Mouse (Mus musculus): ENCODE measurements around the gene Wdr25.

Wdr25 gene

DNA sequence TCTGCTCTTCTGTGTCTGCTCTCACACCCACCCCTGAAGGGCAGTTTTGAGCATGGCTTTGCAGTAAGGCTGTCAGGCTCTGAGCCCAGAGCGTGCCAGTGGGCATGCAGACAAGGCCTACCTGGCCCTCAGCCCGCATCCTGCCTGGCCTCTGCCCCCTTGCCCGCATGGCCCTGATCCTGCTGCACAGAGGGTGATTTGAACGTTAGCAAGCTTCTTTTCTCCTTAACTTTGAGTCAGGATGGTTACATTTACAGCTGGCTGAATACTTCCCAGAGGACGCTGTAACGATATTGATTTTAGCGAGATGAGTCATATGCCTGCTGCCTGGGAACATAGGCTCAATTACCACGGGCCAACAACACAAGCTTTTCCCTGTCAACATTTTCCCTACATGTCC is 91.0 kb downstream of the Wdr25 start:
- DNase-seq (ENCODE audit: low read depth, low spot score) = no peak

DNA sequence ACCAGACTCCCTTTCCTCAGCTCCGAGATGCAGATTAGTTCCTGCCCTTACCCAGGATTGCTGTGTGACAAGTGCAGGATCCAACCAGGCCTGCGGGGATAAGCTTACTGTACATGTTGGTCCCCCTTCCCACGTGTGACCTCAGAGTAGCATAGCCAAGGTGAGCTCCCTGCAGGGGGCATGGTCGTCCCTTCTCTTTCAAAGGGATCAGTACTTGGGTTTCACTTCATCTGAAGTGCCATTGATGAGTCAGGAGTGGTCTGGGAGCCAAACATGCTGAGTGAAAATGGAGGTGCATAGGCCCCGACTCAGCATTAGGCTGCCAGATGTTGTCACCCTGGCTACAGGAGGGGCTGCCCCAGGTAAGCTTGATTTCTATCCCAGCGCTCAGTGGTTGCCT is 91.6 kb downstream of the Wdr25 start:
- DNase-seq (ENCODE audit: low read depth, low spot score) = no peak

DNA sequence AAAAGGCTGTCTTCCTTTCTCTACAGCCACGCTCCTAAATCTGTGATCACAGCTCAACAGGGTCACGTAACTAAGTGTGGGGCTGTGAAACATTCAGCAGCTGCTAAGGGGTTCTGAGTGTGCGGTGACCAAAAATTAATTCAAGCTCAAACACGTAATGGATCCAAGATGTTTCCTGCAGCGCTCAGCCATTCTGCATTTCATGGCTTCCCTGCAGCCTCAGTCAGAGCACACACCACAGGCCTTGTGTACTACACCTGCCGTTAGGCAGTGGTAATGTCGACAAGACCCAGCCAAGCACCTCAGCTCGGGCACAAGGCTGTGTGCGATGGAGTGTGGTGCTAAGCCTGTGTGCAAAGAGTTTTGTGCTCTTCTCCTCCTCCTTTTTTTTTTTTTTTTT is 94.0 kb downstream of the Wdr25 start:
- no peak for DNase-seq (ENCODE audit: low read depth, low spot score)

DNA sequence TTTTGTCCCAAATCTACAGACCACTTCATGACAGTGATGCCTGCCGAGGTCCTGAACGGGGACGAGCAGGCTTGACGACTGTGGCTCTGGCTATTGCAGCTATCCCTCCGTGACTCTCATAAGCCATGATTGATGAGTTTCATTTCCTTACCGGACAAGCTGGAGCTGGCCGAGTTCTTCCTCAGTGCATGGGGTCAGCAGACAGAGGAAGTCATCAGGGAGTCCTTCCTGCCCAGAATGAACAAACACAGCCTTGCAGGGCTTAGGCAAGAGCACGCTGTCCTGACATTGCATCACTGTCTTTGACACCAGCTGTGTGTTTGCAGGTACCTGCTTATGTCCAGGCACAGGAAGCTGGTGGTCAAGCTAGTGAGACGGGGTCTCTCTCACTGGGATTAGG is 97.0 kb downstream of the Wdr25 start:
- DNase-seq (ENCODE audit: low read depth, low spot score) = no peak

DNA sequence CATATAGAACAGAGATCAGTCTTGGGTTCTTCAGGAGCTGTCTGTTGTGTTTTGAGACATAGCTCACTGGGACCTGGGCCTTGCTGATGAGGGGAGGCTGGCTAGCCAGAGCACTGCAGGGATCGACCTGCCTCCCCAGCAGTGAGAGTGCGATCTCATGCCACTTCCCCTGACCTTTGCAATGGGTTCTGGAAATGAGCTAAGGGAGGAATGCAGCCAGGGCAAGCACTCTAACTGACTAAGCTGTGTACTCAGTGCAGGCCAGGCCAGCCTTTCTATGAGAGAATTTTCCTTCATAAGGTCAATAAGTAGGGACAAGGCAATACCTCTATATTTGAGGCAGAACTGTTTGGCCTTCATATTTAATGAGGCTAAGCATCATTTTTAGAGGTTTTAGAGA is 99.6 kb downstream of the Wdr25 start:
- no peak for DNase-seq (ENCODE audit: low read depth, low spot score)

DNA sequence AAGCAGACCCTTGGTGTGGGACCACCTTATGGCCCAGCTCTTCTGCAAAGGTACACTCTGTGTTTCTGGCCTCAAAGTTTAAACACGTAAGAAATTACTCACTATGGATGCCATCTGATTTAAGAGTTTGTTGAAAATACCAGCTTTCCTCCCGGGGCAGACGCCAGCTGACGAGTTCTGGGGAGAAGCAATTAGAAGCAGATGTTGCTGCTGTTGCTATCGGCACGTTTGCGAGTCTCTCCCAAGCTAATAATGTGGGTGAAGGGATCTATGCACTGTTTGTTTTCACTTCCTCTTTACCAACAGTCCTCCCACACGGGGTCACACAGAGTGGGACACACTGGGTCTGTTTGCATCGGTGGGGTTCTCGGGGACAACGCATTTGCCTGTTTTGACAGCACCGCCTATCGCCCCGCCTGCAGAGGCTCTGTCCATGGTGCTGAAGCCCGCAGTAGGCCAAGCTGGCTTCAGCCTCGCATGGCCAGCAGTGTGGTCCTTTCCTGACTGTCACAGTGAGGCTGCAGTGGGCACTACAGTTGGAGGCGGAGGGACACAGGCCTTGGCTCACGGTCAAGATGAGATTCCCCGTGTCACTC is 101.1 kb downstream of the Wdr25 start:
- peak; percentile 82 for DNase-seq (ENCODE audit: low read depth, low spot score)

DNA sequence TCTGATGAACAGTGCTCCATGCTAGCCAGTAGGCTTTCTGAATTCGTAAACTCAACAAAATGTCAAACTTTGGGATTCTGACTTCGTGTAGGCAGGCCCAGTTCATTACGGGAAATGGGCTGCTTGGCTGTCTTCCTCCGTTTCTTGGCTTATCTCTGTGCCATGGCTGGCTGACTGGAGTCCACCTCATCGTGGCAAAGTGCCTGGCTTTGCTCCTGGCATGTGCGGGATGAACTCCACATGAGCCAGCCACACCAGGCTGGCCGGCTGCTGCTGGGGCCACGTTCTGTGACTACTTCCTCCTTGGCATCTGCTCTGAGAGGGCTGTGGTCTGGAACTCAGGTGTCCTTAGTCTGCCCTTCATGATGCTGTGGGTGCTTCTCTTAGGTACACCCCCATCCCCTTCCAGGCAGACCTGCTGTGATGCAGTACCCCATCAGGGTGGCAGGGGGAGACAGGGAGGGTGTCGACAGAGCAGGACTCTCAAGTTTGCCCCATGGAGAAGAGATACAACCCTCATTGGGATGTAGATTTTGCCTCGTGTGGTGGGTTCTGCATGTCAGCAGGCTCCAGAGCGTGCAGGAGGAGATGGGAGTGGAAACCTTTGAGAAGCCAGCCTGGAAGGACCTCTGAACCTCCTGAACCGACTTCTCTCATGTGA is 102.7 kb downstream of the Wdr25 start:
- DNase-seq (ENCODE audit: low read depth, low spot score) = no peak

DNA sequence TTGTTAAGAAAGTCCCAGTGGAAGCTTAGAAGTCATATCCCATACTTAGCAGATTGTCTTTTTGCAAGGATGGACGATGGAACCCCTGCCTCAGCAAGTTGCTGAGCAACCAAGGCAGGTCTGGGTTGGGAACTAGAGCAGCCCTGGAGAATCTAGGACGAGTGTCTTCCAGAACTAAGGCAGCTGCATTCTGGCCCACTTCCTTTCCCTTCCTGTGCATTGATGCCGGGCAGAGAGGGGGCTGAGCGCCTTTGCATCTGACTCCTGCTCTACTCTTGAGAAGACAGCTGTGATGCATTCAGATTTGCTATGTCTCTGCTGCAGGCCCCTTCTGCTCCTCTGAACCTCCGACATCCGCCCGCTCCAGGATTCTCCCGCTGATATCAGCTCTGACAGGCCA is 103.8 kb downstream of the Wdr25 start:
- no peak for DNase-seq (ENCODE audit: low read depth, low spot score)

DNA sequence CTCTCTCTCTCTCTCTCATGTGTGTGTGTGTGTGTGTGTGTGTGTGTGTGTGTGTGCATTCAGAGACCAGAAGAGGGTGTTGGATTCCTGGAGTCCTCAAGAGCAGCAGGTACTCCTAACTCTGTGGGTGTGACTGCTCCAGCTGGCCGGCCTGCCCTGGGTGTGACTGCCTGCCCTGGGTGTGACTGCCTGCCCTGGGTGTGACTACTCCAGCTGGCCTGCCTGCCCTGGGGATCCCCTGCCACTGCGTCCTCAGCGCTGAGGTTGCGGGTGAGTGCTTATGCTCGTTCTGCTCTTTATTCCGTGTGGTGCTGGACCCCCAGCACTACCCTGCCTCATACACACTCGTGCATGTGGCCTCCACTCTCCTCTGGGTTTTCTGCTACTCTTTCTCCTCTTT is 109.5 kb downstream of the Wdr25 start:
- no peak for DNase-seq (ENCODE audit: low read depth, low spot score)

DNA sequence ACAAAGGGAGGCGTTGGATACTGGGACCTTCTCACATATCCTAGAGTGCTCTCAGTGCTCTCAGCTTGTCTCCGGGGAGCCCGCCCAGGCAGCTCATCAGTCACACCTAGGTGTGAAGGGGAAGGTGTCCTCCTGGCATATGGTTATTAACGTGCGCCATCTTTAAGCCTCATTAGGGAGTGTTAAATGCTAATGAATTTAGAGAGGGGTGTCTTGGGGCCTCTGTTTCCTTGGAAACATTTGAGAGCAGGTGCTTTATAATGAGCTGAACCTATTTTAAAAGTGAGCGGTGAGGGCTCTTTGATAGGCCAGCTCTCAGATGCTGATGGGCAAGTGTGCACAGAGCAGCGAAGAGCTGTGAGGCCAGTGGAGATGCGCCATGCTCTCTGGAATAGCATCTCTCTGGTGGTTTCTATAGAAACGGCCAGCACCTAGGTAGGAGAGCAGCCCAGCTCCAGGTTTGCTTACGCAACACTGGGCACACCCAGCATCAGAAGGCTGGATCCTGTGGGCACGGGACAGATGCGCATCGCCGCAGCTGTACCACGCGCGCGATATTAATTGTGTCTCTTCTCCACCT is 116.7 kb downstream of the Wdr25 start:
- no peak for DNase-seq (ENCODE audit: low read depth, low spot score)

DNA sequence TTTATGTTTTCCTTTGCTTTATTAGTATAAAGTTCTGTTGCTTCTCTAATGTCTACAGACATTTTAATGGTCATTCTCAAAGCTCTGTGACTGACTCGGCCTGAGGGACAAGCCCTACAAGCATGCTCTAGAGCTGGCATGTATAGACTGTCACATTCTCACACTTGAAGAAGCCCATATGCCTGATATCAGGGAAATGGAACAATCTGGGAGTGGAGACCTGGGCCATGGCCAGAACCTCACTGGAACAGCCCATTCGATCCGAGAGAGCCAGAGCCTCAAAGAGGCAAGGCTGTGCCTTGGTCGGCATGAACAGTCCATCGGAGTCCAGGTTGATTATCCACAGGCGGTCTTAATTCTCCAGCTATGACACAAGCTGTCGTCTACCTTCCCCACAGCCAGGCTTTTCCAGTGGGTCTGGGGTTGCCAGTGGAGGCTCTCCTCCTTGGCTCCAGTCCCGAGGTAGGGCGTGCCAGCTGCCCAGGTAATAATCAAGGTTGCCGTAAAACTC is 128.8 kb downstream of the Wdr25 start:
- DNase-seq (ENCODE audit: low read depth, low spot score) = no peak

DNA sequence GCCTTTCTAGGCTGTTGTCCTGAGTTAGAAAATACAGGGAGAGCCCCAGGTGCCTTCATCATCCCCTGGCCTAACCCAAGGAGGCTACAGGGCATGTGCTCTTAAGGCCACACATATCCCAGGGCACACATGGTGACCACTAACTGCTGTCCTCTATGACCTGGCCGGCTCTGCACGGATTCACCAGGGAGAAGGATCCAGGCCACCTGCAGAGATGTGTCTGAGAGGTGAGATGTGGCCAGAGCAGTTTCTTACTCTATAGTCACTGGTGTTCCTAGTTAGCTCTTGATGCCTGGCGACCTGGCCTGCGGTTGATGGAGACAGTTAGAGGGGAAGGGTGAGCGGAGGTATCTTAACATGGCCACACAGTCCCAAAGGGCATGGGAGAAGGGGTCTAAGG is 129.5 kb downstream of the Wdr25 start:
- DNase-seq (ENCODE audit: low read depth, low spot score) = no peak

DNA sequence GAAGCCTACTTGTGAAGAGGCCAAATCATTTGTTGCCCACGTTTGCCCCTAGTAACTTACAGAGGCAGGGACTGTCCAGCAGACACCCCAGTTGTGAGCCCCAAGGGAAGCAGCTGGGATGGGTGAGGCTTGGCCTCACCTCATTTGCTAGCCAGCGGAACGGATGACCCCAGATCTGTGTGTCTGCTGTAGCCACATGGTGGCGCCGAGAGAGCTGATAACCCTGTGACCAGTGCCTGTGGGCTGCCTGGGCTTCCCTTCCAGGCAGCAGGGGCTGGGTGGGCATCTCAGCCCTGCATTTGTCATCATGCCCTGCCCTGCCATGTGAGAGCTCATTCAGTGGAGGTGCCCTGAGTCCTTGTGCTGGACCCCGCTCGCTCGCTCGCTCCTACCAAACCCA is 130.3 kb downstream of the Wdr25 start:
- DNase-seq (ENCODE audit: low read depth, low spot score) = no peak

DNA sequence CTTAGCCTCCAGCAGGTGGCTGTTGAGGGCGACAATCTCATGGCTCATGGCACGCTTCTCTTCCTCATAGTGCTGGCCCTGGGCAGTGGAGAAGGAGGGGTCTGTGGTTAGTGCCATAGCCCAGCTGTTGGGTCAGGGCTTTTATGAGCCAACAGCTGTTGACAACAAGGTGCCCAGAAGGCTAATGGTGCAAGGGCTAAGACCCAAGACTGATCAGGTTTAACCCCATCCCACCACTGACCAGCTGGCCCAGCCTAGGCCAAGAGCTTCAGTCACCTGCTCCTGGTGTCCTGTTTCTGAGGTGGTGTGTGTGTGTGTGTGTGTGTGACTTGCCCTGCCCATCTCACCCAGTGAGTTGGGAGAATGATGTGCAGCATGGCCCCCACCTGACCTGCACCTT is 143.6 kb downstream of the Wdr25 start:
- no peak for DNase-seq (ENCODE audit: low read depth, low spot score)

DNA sequence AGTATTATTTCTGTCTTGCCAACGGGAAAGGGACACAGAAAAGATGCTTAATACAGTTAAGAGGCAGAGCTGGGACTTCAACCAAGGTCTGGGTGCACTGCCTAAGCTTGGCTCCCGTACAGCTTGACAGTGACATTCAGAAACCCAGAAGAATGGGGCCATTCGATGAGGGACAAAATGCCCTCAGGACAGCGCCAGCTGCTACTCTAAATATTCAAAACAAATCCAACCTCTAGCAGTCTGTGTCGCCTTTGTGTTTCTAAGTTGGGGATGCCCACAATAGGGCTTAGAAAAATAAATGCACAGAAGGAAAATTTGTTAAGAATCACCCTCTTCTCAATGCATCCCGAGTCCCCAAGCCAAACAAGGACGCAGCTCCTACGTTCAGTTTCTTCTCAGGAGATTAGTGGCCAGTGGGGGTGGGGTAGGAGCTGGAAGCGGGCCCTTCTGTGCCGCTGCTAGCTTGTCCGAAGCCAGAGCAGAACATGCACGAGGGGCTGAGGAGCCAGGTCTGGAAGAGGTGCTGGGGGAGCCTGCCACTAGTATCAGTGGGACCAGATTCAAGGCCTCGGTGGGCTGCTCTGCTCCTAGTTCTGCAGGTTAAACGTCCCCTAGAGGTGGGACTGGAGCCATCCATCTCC is 144.9 kb downstream of the Wdr25 start:
- no peak for DNase-seq (ENCODE audit: low read depth, low spot score)

DNA sequence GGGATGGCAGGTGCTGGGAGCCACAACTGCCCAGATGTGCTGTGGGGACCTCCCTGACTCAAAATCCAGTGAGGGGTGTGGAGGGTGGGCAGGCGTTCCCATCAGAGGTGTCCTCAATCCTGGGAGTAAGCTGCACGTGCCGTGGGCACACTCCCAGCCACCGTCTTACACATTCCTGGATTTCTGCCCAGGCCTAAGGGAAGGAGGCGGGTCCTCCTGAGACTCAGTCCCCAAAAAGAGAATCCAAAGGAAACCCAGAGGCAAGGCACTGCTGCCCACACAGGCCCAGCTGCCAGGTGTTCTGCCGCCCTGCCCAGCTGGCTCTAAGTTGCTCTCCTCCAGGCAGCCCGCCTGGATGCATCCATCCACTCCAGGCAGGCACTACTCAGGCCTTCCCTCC is 145.9 kb downstream of the Wdr25 start:
- no peak for DNase-seq (ENCODE audit: low read depth, low spot score)

DNA sequence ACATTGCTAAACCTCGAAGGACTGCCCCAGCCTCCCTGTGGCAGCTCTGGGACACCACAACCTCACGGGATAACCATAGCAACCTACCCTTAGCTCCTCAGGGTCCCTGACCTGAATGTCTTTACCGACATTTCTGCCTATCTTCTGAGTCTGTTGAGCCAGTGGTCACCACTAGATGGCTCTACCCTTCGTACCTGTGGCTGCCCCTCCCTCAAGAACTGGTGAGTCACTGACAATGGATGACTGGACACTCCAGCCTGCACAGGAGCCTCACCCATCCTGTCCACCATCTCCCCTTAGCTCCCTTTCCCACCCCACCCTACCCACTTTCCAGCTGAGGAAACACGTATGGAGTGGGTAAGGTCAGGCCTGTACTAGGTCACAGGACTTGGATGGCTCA is 151.1 kb downstream of the Wdr25 start:
- no peak for DNase-seq (ENCODE audit: low read depth, low spot score)

DNA sequence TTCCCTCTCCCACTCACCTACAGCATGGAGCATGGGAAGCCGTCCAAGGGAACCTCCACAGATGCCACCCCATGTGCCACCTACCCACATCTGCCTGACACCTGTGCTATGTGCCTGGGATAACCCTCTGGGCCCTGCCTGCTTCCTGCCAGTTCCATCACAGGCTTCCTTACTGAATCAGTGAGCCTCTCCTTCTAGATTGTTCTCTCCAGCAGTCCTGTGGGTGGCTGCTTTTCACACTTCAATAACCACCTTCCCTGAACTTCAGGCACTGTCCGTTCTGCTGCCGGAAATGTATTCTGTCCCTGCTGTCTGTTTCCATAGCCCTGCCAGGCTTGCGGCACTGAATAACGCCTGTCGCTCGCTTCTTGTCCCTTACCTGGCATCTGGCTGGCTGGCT is 152.2 kb downstream of the Wdr25 start:
- DNase-seq (ENCODE audit: low read depth, low spot score) = no peak

DNA sequence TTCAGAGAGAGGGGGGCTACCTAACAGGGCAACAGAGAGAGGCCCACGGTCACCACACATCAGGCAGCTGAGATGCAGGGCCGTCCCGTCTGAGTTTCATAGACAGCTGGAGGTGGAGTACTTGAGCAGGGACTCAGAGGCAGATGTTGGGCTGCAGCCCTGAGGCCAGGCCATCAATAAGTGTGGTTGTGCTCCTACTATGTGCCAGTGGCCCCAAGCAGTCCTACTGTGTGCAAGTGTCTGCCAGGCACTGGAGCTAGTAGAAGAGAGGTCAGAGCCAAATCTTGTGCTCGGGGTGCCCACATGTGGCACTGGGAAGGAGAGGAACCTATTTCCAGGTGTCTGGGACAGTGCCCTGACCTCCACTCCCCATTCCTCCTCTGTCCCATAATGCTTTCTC is 156.5 kb downstream of the Wdr25 start:
- DNase-seq (ENCODE audit: low read depth, low spot score) = no peak

DNA sequence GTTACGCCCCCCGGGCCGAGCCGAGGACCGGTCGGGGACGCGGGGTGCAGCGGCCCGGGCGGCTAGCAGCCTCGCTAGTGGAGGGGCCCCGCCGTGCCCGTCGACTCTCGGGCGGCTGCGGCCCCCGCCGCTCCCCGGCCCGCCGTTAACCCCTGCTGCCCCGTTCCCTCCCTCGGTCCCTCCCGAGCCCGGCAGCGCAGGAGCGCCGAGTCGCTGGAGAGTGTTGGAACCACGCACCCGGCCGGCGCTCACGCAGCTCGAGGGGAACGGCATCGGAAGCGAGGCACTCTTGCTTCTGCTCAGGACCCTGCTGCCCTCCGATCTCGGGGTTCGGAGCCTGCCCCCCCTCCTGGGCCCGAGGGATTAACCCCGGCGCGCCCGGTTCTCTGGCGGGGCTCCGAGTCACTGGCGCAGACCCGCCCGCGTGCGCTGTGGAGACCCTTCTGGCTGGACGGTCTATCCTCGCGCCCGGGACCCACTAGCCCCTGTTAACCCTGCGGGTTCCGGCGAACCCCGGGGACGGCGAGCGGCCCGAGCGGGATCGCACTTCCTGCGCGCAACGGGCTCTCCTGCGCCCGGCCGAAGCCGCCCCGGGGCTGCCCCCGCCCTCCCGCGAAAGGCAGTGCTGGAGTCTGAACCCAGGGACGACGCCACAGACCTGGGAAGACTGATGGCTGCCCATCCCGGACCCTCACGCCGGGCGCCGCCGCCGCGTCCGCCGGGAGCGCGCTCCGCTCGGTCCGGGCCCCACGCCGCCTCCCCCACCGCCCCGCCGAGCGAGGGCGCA is 159.8 kb downstream of the Wdr25 start:
- no peak for DNase-seq (ENCODE audit: low read depth, low spot score)

DNA sequence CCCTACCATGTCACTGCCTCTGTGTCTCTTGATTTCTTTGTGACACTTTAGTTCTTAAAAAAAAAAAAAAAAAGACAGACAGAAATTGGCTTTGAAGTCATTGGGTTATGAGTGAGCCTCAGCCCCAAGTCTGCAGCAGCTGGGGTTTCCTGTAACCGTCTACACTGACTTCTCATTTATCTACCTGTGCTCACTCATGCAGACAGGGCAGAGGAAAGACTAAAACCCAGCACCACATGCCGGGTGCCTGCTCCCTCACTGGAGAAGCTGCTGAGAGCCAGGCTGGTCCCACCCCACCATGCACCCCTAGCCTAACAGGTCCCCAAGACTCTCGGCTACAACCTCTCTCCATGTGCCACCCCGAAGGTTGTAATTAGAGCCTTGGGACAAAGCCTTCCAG is 164.3 kb downstream of the Wdr25 start:
- DNase-seq (ENCODE audit: low read depth, low spot score) = no peak

DNA sequence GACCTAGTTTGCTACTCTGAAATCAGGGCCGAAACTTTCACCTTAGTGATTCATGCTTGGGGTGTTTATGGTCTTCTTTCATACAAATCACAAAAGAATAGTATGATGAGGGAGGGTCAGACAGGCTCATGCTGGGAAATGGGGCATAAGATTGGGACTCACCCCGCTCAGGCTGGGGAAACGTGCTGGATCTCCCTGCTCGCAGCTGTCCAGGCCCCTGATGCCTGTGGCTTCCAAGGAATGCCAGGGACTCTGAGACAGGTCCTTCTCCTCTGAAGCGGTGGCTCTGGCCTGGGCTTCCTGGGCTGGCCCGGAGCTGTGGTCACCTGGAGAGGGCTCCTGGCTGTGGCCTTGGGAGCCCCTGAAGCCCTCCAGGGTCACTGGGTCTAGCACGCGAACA is 165.2 kb downstream of the Wdr25 start:
- no peak for DNase-seq (ENCODE audit: low read depth, low spot score)

Measured in embryo, embryonic 11.5 days (tissue).